Mouse (Mus musculus) stomach, embryonic 14.5 days (tissue): ENCODE results near the gene R3hdm2. TPM values are rescaled to one million over a fixed set of nuclear protein-coding genes. Genes with fewer than 3 reads are reported as not detected.
A peak's percentile ranks its signal among the peaks of the same experiment; 100 is the strongest.

Experiments
- ATAC-seq: fragments of 200-750 bp; cut with Nextera tagmentation; 2 replicates; pipeline ENCODE4 v1.8.0; 2017; ENCODE audit warnings: low read depth, moderate TSS enrichment; ENCODE audit not compliant: insufficient number of reproducible peaks, insufficient read depth, low FRiP score
- H3K27ac ChIP-seq: fragments of 300-500 bp; sonication (generic); 2 replicates; pipeline ENCODE4 v1.5.1; 2014; ENCODE audit warnings: mild to moderate bottlenecking, low read length, moderate library complexity, mixed read lengths
- H3K27me3 ChIP-seq: fragments of 300-500 bp; sonication (generic); 2 replicates; pipeline ENCODE4 v1.6.1; 2014; ENCODE audit warnings: low read length, control low read depth, mixed read lengths; ENCODE audit not compliant: control insufficient read depth, insufficient read depth
- H3K36me3 ChIP-seq: fragments of 300-500 bp; sonication (generic); 2 replicates; pipeline ENCODE4 v1.6.1; 2014; ENCODE audit warnings: mild to moderate bottlenecking, control low read depth, low read length, moderate library complexity, mixed read lengths; ENCODE audit not compliant: control insufficient read depth, insufficient read depth
- H3K4me1 ChIP-seq: fragments of 300-500 bp; sonication (generic); 2 replicates; pipeline ENCODE4 v1.6.1; 2014; ENCODE audit warnings: low read length, control low read depth, mixed read lengths; ENCODE audit not compliant: control insufficient read depth, insufficient read depth
- H3K4me2 ChIP-seq: fragments of 300-500 bp; sonication (generic); replicated peaks from 2 replicates; pipeline ENCODE4 v1.6.1; 2014; ENCODE audit warnings: low read depth, low read length, control low read depth
- H3K4me3 ChIP-seq: fragments of 300-500 bp; sonication (generic); 2 replicates; pipeline ENCODE4 v1.5.1; 2014; ENCODE audit warnings: low read depth, low read length, control low read depth
- H3K9ac ChIP-seq: fragments of 300-500 bp; sonication (generic); replicated peaks from 2 replicates; pipeline ENCODE4 v1.6.1; 2014; ENCODE audit warnings: low read depth, mild to moderate bottlenecking, control low read depth, low read length, moderate library complexity, mixed read lengths
- H3K9me3 ChIP-seq: fragments of 300-500 bp; sonication (generic); 2 replicates; pipeline ENCODE4 v1.6.1; 2016; ENCODE audit warnings: low read depth, low read length, control low read depth; ENCODE audit not compliant: control insufficient read depth
- WGBS: fragments of 180-500 bp; shearing (Covaris S2); extraction: QIAGEN DNeasy Blood & Tissue Kit; methylation state at CpG from one replicate; pipeline ENCODE4 v1.1.7; 2014; 5-methylcytosine and 5-hydroxymethylcytosine counted together
- polyA plus RNA-seq: library from polyadenylated mRNA; unstranded; fragments of >200 nt; fragmentation: Nextera tagmentation; extraction: Ambion mirVana; gene quantifications from 2 replicates; pipeline ENCODE4 v1.2.1, GENCODE M21; 2014

R3hdm2 gene
- polyA plus RNA-seq, 1 experiment from 2014 or later: 37.3 TPM

DNA sequence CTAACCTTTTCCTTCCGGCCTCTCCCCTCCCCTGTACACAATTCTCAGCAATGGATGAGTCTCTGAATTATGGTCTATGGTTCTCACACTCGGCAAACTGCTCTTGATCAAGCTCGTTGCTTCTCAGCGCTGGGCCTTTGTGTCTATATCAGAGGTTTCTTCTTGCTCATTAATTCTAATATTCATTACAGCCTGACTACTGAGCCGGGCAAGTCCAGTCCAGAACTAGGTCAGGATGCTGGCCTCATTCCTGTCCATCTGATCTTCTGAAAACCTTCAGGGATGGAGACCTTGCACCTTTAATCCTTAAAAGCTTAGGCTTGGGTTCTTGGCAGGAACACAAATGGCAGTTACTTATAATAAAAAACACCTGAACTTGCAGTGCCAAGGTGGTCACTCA is 119.4 kb downstream of the R3hdm2 start:
- H3K27me3 ChIP-seq: no peaks in the 10 kb centered on the region
- no peak overlapping the region for H3K4me2 ChIP-seq
- H3K27ac ChIP-seq: no peak overlapping the region
- H3K36me3 ChIP-seq: peaks cover 50% of the 10 kb centered on the region
- WGBS: 76% methylated on average over 5 of the region's 5 CpGs
- no peak overlapping the region for H3K9ac ChIP-seq
- no peak for ATAC-seq
- no peaks in the 10 kb centered on the region for H3K9me3 ChIP-seq
- H3K4me3 ChIP-seq: no peak overlapping the region
- no peaks in the 10 kb centered on the region for H3K4me1 ChIP-seq

DNA sequence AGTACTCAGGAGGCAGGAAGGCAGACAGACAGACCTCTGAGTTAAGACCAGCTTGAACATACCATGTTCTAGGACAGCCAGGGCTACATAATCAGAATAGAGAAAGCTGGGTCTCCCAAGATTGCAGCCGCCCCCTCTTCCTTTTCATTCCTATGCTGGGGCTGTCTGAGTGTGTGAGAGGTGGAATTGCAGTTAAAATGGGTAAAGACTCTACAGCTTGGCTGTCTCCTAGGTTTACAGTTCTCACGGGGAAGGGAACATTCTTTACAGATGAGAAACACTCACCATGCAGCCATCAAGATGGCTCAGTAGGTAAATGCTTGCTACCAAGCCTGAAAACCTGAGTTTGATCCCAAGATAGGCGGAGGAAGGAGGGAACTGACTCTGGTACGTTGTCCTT is 119.9 kb downstream of the R3hdm2 start:
- ATAC-seq: no peak
- Histone ChIP-seq H3K4me1 (no peaks in the 10 kb centered on the region), H3K36me3 (peaks cover 46% of the 10 kb centered on the region), H3K4me3 (no peak overlapping the region), H3K9me3 (no peaks in the 10 kb centered on the region), H3K9ac (no peak overlapping the region), H3K4me2 (no peak overlapping the region), H3K27ac (no peak overlapping the region), H3K27me3 (no peaks in the 10 kb centered on the region)
- WGBS: 78% methylated on average over 4 of the region's 4 CpGs

DNA sequence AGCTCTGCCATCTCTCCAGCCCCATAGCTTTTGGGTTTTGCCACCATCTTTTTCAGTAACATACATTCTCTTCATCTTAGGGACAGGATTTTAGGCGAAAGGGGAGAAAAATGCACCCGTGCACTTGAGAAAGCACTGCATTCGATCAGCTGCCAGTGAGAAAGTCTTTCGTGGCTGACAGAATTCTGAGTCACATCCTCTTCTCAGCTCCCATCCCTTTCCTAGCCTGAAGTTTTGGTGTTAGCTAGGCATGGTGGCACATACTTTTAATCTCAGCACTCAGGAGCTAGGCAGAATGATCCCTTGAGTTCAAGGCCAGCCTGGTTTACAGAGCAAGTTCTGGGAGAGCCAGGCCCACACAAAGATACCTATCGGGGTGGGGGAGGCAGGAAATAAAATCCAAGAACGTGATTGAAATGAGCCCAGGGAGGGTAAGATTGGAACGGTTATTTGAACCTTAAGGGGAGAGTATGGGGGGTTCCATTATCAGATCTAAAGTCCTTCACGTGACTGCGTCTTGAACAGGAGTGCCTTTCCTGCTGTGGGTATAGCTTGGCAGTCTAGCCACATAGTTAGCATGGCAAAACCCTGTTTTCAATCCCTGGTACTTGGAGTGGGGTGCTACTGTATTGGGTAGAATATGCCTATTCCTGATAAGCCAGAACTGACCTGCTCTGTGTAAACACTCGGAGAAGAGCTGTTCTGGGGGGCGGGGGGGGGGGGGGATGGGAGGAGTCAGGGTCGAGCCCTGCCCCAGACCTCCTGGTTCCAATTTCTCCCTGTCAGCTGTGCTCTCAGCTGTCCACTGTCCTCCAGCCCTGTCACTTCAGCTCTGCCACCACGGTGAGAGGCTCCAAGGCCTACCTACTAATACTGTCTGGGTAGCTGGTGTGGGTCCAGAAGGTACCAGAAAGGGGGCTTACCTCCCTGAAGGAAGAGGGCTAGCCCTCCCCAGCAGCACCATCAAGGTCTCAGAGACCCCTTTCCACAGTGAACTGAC is 121.1 kb downstream of the R3hdm2 start, which contains the start of gene Stac3:
Gene Stac3, plus strand, starts transcription at position 793 of the 1,000 bp plus-strand sequence.
- H3K9ac ChIP-seq: no peak within 1 kb of the TSS
- WGBS: 64% methylated on average over 13 of the region's 13 CpGs
- no peaks in the 10 kb centered on the region for H3K4me1 ChIP-seq
- no peaks in the 10 kb centered on the region for H3K9me3 ChIP-seq
- no peak within 1 kb of the TSS for H3K4me3 ChIP-seq
- no peak within 1 kb of the TSS for H3K4me2 ChIP-seq
- H3K27me3 ChIP-seq: no peaks in the 10 kb centered on the region
- H3K36me3 ChIP-seq: peaks cover 37% of the 10 kb centered on the region
- ATAC-seq: no peak
- no peak within 1 kb of the TSS for H3K27ac ChIP-seq

DNA sequence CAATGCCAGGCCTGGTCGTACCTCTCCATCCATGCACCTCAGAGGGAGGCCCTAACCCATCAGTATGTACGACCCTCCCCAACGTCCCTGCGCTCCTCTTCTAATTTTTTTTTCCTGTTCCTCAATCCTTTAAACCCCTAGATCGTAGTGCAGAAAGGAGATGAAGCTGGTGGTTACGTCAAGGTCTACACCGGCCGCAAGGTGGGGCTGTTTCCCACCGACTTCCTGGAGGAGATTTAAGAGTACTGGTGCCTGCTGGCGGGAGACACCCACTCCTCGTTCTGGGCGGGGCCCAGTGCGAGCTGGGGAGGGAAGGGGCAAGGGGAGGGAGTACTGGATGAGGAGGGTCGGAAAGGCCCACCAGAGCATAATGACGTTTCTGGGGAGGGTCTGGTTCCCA is 128.1 kb downstream of the R3hdm2 start:
- Histone ChIP-seq H3K9ac (no peak overlapping the region), H3K27me3 (peaks cover 21% of the 10 kb centered on the region), H3K4me1 (peaks cover 11% of the 10 kb centered on the region; the same call in 1 of the 2 replicates), H3K4me3 (no peak overlapping the region), H3K9me3 (no peaks in the 10 kb centered on the region), H3K27ac (no peak overlapping the region), H3K4me2 (peak overlapping the region; percentile 62; the same call in 1 of the 2 replicates), H3K36me3 (no peaks in the 10 kb centered on the region)
- no peak; the same call in 1 of the 2 replicates for ATAC-seq
- WGBS: 5% methylated on average over 15 of the region's 15 CpGs

DNA sequence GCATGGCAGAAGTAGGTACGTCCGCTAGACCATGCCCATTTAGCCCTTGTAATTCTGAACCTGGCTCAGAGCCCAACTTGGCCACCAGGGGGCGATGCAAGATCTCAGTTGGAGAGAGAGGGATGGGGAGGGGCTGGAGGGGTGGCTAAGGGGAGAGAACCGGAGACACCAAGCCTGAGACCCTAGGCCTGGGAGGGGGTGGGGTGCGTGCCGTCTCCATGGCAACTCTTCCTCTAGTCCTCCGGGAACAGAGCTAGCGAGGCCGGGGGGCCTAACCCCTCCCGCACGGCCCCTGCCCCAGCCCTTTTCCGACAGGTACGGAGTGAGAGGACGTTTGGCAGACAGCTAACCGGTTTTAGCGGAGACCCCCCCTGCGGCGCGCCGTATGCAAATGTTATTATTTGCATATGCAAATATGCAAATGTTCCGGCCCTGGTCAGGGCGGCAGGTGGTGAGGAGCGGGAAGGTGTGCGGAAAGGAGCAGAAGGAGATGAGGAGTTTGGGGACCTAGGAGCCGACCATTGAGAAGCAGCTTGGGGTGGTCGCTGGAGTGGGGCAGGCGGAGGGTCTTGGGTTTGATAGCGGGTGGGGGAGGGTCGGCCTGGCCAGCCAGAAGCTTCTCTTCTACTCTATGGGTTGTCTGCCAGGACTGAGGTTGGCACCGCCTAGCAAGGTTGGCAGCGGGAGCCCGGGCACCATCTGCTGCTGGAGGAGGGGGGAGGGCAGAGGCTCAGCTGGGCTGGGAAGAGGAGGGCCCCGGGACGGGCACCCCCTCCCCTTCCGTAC is 129.1 kb downstream of the R3hdm2 start:
- H3K9me3 ChIP-seq: no peaks in the 10 kb centered on the region
- peaks cover 21% of the 10 kb centered on the region for H3K27me3 ChIP-seq
- peak overlapping the region; percentile 29 for H3K4me3 ChIP-seq
- peak overlapping the region; percentile 62 for H3K4me2 ChIP-seq
- H3K36me3 ChIP-seq: no peaks in the 10 kb centered on the region
- ATAC-seq: peak; percentile 44
- 1% methylated on average over 35 of the region's 35 CpGs for WGBS
- no peak overlapping the region for H3K9ac ChIP-seq
- H3K4me1 ChIP-seq: peaks cover 17% of the 10 kb centered on the region; the same call in 1 of the 2 replicates
- H3K27ac ChIP-seq: no peak overlapping the region

DNA sequence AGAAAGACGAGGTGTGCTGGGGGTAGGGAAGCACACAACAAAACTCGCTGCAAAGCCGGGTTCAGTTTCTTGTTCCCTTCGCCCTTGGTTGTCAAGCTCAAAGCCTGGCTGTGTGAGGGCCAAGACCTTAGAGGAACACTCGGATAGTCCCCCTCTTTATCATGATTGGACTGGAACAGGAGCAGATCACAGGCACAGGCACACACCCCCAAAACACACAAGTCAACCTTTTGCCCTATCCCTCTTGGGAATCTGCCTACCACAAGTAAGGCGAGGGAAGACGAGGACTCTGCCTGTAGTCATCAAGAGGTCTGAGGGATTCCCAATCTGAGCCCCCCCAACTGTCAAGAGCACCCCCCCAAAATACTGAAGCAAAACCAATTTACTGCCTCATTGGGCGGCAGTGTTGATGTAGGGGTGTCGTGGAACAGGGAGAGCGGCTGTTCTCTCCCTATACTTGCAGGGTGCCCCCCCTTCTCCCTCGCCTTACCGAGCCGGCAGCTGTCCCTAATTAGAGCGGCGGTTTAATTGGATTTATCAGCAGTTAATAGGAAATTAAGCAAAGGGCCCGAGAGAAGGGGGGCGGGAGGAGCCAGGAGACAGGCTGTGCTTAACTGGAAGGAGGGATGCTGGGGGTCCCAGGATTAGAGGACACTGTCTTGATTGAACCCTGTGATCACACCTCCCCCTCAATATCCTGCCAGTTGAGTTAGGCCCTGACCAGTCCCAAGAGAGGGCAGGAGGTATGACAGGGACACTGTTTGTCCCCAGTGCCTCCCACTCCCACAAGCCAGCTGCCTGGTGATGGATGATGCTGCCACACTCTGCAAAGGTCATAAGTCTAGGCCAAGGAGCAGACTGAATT is 129.9 kb downstream of the R3hdm2 start:
- H3K27me3 ChIP-seq: peaks cover 24% of the 10 kb centered on the region
- no peak for ATAC-seq
- no peaks in the 10 kb centered on the region for H3K36me3 ChIP-seq
- WGBS: 17% methylated on average over 17 of the region's 17 CpGs
- 0 out of 2 replicates have a peak overlapping the region, but pooled peaks have one; percentile 6 for H3K27ac ChIP-seq
- no peak overlapping the region for H3K9ac ChIP-seq
- H3K4me1 ChIP-seq: peaks cover 21% of the 10 kb centered on the region; the same call in 1 of the 2 replicates
- no peaks in the 10 kb centered on the region for H3K9me3 ChIP-seq
- H3K4me3 ChIP-seq: no peak overlapping the region
- H3K4me2 ChIP-seq: peak overlapping the region; percentile 62; the same call in 1 of the 2 replicates

DNA sequence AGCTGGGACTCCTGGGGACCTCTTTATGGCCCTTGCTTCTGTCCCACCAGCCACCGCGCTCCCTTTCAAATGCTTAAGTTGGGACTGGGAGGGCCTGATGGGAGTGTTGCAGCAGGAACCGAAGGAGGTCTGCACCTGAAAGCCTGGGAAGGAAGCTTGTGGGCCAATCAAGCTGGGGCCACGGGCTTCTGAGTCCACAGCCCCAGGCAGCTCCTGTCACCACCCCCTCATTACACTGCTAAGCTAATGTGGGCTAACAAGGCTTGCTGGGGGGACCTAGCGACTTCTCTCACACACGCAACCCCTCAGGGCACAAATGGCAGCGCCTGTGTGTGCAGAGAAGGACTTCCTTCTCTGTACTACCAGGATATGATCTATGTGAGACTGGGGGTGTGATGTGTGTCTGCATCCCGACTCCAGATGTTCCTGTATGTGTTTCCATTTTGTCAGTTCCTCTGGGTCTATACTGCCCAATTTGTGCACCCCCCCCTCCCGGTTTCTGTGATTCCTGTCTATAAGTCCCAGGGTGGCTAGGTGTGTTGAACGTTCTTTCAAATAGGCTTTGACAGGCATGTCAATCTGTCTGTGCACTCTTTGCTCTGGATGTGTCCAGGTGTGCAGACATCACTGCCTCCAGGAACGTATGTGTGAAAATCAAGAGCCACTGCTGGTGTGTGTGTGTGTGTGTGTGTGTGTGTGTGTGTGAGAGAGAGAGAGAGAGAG is 130.9 kb downstream of the R3hdm2 start:
- Histone ChIP-seq H3K4me1 (peaks cover 21% of the 10 kb centered on the region; the same call in 1 of the 2 replicates), H3K27ac (0 out of 2 replicates have a peak overlapping the region, but pooled peaks have one; percentile 6), H3K9ac (no peak overlapping the region), H3K36me3 (no peaks in the 10 kb centered on the region), H3K4me2 (peak overlapping the region; percentile 64), H3K9me3 (no peaks in the 10 kb centered on the region), H3K4me3 (peak overlapping the region; percentile 31), H3K27me3 (peaks cover 32% of the 10 kb centered on the region)
- WGBS: 11% methylated on average over 11 of the region's 11 CpGs
- no peak for ATAC-seq
